Mouse (Mus musculus) CH12.LX (cell line): Measurements from ENCODE around the gene Plaur.

ENCODE experiments used
- CTCF ChIP-seq, 2 experiments: IDR thresholded peaks in 1 of 2; conservative IDR thresholded peaks in 1 of 2; 2 replicates each; pipeline ENCODE4 v1.5.1; 2011 to 2012; ENCODE audit warnings: low read depth in 2 of 2, low read length in 2 of 2, improper control_type of control experiment in 1 of 2, inconsistent platforms in 1 of 2, mild to moderate bottlenecking in 1 of 2, moderate library complexity in 1 of 2
- ELF1 ChIP-seq: IDR thresholded peaks from 2 replicates; pipeline ENCODE4 v1.6.1; 2014; ENCODE audit warnings: low read depth, mild to moderate bottlenecking, inconsistent platforms, low read length, improper control_type of control experiment
- EP300 ChIP-seq: IDR thresholded peaks from 2 replicates; pipeline ENCODE4 v1.6.1; 2011; ENCODE audit warnings: low read length, improper control_type of control experiment
- ETS1 ChIP-seq: conservative IDR thresholded peaks from 2 replicates; pipeline ENCODE4 v1.6.1; 2012; ENCODE audit warnings: low read depth, mild to moderate bottlenecking, inconsistent platforms, low read length, improper control_type of control experiment, moderate library complexity
- MAX ChIP-seq: IDR thresholded peaks from 2 replicates; pipeline ENCODE4 v1.6.1; 2011; ENCODE audit warnings: low read length, improper control_type of control experiment
- NELFE ChIP-seq: IDR thresholded peaks from 2 replicates; pipeline ENCODE4 v1.6.1; 2011; ENCODE audit warnings: low read depth, low read length, improper control_type of control experiment
- TCF12 ChIP-seq: IDR thresholded peaks from 2 replicates; pipeline ENCODE4 v1.6.1; 2014; ENCODE audit warnings: low read depth, mild to moderate bottlenecking, inconsistent platforms, low read length, improper control_type of control experiment
- USF2 ChIP-seq: conservative IDR thresholded peaks from 2 replicates; pipeline ENCODE4 v1.6.1; 2011; ENCODE audit warnings: low read depth, low read length, improper control_type of control experiment

DNA sequence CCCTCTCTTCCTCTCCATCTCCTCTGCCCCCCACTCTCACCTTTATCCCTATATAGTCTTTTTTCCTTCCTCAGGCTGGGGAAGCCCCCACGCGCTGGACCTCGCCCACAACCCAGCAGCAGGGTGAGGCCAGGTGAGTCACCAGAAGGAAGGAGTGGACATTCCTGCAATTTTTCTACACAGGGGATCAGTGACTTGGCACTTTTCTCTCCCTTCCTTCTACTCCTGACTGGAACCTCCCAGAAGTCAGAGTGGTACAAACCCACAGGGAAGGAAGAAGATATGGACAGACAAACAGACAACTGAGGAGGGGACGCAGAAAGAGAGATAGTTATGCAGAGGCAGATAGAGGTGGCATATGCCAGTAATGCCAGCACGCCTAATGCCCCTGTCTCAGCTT lies 2.8 kb upstream of the Plaur start:
- TF ChIP-seq CTCF (conservative IDR thresholded peaks at IDR 0.05 in 1 of 2, IDR thresholded peaks at IDR 0.05 in 1 of 2; ENCODE audit: low read depth in 2 of 2, low read length in 2 of 2) (no peak), ETS1 (no peak), USF2 (no peak), MAX (no peak), EP300 (no peak), NELFE (no peak), TCF12 (no peak), ELF1 (no peak)
